Mouse (Mus musculus) heart, embryonic 11.5 days (tissue): ENCODE data around the gene Xab2. TPM values are rescaled to one million over a fixed set of nuclear protein-coding genes. Genes with fewer than 3 reads are reported as not detected.

Experiments used
- ATAC-seq: fragments of 200-750 bp; cut with Nextera tagmentation; replicated peaks from 2 replicates; pipeline ENCODE4 v1.8.0; 2017; ENCODE audit warnings: moderate library complexity; ENCODE audit not compliant: insufficient number of reproducible peaks, low FRiP score, low TSS enrichment
- H3K27ac ChIP-seq: fragments of 300-500 bp; sonication (generic); 2 replicates; pipeline ENCODE4 v1.5.1; 2014; ENCODE audit warnings: mild to moderate bottlenecking, low read depth, low read length
- H3K27me3 ChIP-seq: fragments of 300-500 bp; sonication (generic); 2 replicates; pipeline ENCODE4 v1.6.1; 2014; ENCODE audit warnings: mild to moderate bottlenecking, low read length, mixed read lengths; ENCODE audit not compliant: control insufficient read depth, insufficient read depth
- H3K36me3 ChIP-seq: fragments of 300-500 bp; sonication (generic); 2 replicates; pipeline ENCODE4 v1.6.1; 2014; ENCODE audit warnings: mild to moderate bottlenecking, low read length, moderate library complexity, mixed read lengths; ENCODE audit not compliant: control insufficient read depth, insufficient read depth
- H3K4me1 ChIP-seq: fragments of 300-500 bp; sonication (generic); 2 replicates; pipeline ENCODE4 v1.6.1; 2014; ENCODE audit warnings: low read length; ENCODE audit not compliant: control insufficient read depth, insufficient read depth
- H3K4me2 ChIP-seq: fragments of 300-500 bp; sonication (generic); 2 replicates; pipeline ENCODE4 v1.6.1; 2014; ENCODE audit warnings: mild to moderate bottlenecking, moderate library complexity
- H3K4me3 ChIP-seq: fragments of 300-500 bp; sonication (generic); 2 replicates; pipeline ENCODE4 v1.5.1; 2014; ENCODE audit warnings: low read depth, low read length
- H3K9ac ChIP-seq: fragments of 300-500 bp; sonication (generic); 2 replicates; pipeline ENCODE4 v1.6.1; 2014; ENCODE audit warnings: mild to moderate bottlenecking, low read depth, low read length, moderate library complexity
- H3K9me3 ChIP-seq: fragments of 300-500 bp; sonication (generic); replicated peaks from 2 replicates; pipeline ENCODE4 v1.6.1; 2016; ENCODE audit warnings: low read length; ENCODE audit not compliant: control insufficient read depth
- whole genome bisulfite sequencing: fragments of 180-500 bp; shearing (Covaris S2); extraction: QIAGEN DNeasy Blood & Tissue Kit; methylation state at CpG from one replicate; pipeline ENCODE4 v1.1.7; 2014; ENCODE audit not compliant: insufficient replicate concordance; 5-methylcytosine and 5-hydroxymethylcytosine counted together
- polyA plus RNA-seq: library from polyadenylated mRNA; unstranded; fragments of >200 nt; fragmentation: Nextera tagmentation; extraction: Ambion mirVana; gene quantifications from 2 replicates; pipeline ENCODE4 v1.2.1, GENCODE M21; 2014

Xab2 gene
- 32.6 and 34.7 TPM in 2 replicates for polyA plus RNA-seq

GRCm38 (mm10) chr8:3621199-3621970 lies at the start of gene Xab2, which contains the start of gene Pet100:
Xab2 (minus strand) TSS chr8:3621316.
Pet100 (plus strand) TSS chr8:3621548.
- peak; percentile 98 for ATAC-seq
- under 1% methylated on average over 37 of the region's 37 CpGs for WGBS
- H3K4me3 ChIP-seq = peak within 1 kb of the TSS; percentile 80
- H3K9ac ChIP-seq = peak within 1 kb of the TSS; percentile 74
- no peaks in the 10 kb centered on the region for H3K27me3 ChIP-seq
- H3K36me3 ChIP-seq = peaks cover 11% of the 10 kb centered on the region
- H3K4me1 ChIP-seq = peaks cover 4% of the 10 kb centered on the region
- no peaks in the 10 kb centered on the region for H3K9me3 ChIP-seq
- H3K4me2 ChIP-seq = peak within 1 kb of the TSS; percentile 81
- H3K27ac ChIP-seq = no peak within 1 kb of the TSS

GRCm38 (mm10) chr8:3670388-3670787 lies 49.3 kb upstream of the Xab2 start:
- 73% methylated on average over 2 of the region's 2 CpGs for WGBS

GRCm38 (mm10) chr8:3665507-3665906 lies 44.4 kb upstream of the Xab2 start, which contains the start of gene Mcemp1:
Mcemp1 (plus strand) TSS chr8:3665754.
- no peak within 1 kb of the TSS for H3K27ac ChIP-seq
- no peaks in the 10 kb centered on the region for H3K4me1 ChIP-seq
- WGBS = 74% methylated on average over 6 of the region's 6 CpGs
- H3K9me3 ChIP-seq = no peaks in the 10 kb centered on the region
- no peak within 1 kb of the TSS for H3K4me3 ChIP-seq
- ATAC-seq = no peak
- H3K9ac ChIP-seq = no peak within 1 kb of the TSS
- H3K36me3 ChIP-seq = no peaks in the 10 kb centered on the region
- no peaks in the 10 kb centered on the region for H3K27me3 ChIP-seq
- H3K4me2 ChIP-seq = no peak within 1 kb of the TSS

More at GRCm38 (mm10) chr8:3670388-3670787, 49.3 kb upstream of the Xab2 start:
- Histone ChIP-seq H3K4me3 (no peak overlapping the region), H3K9me3 (no peaks in the 10 kb centered on the region), H3K4me1 (no peaks in the 10 kb centered on the region; the same call in 1 of the 2 replicates), H3K27me3 (no peaks in the 10 kb centered on the region), H3K4me2 (no peak overlapping the region), H3K27ac (no peak overlapping the region), H3K9ac (no peak overlapping the region), H3K36me3 (no peaks in the 10 kb centered on the region)
- ATAC-seq = no peak

GRCm38 (mm10) chr8:3664405-3664804 lies 43.3 kb upstream of the Xab2 start:
- Histone ChIP-seq H3K4me3 (no peak overlapping the region), H3K4me2 (no peak overlapping the region), H3K27me3 (no peaks in the 10 kb centered on the region), H3K9me3 (no peaks in the 10 kb centered on the region), H3K9ac (no peak overlapping the region), H3K4me1 (no peaks in the 10 kb centered on the region), H3K36me3 (no peaks in the 10 kb centered on the region), H3K27ac (no peak overlapping the region)
- ATAC-seq = no peak
- WGBS = 56% methylated on average over 5 of the region's 5 CpGs

- WGBS = 71% methylated on average over 8 of the region's 8 CpGs
- Histone ChIP-seq H3K4me1 (no peaks in the 10 kb centered on the region), H3K9ac (no peak overlapping the region), H3K36me3 (no peaks in the 10 kb centered on the region), H3K4me3 (no peak overlapping the region), H3K9me3 (no peaks in the 10 kb centered on the region), H3K27ac (no peak overlapping the region), H3K27me3 (no peaks in the 10 kb centered on the region), H3K4me2 (no peak overlapping the region)
- no peak for ATAC-seq
Observed at GRCm38 (mm10) chr8:3660889-3661288, 39.8 kb upstream of the Xab2 start.

GRCm38 (mm10) chr8:3656725-3657381 lies 35.7 kb upstream of the Xab2 start:
- no peak overlapping the region for H3K4me3 ChIP-seq
- no peak for ATAC-seq
- H3K36me3 ChIP-seq = no peaks in the 10 kb centered on the region
- no peak overlapping the region for H3K9ac ChIP-seq
- no peaks in the 10 kb centered on the region for H3K4me1 ChIP-seq
- no peak overlapping the region for H3K4me2 ChIP-seq
- H3K27me3 ChIP-seq = no peaks in the 10 kb centered on the region
- 27% methylated on average over 7 of the region's 7 CpGs for WGBS
- no peak overlapping the region for H3K27ac ChIP-seq
- no peaks in the 10 kb centered on the region for H3K9me3 ChIP-seq

- Histone ChIP-seq H3K27ac (no peak within 1 kb of the TSS), H3K36me3 (no peaks in the 10 kb centered on the region), H3K4me2 (no peak within 1 kb of the TSS), H3K9ac (no peak within 1 kb of the TSS), H3K4me3 (no peak within 1 kb of the TSS), H3K27me3 (no peaks in the 10 kb centered on the region), H3K4me1 (no peaks in the 10 kb centered on the region), H3K9me3 (no peaks in the 10 kb centered on the region)
- no peak for ATAC-seq
- WGBS = 68% methylated on average over 3 of the region's 3 CpGs
Observed at GRCm38 (mm10) chr8:3655526-3655925, 34.4 kb upstream of the Xab2 start, which contains the start of gene Retn. Retn (plus strand) TSS chr8:3655770.

GRCm38 (mm10) chr8:3654726-3655508 lies 33.8 kb upstream of the Xab2 start:
- no peaks in the 10 kb centered on the region for H3K27me3 ChIP-seq
- no peak overlapping the region for H3K9ac ChIP-seq
- H3K36me3 ChIP-seq = no peaks in the 10 kb centered on the region
- WGBS = 66% methylated on average over 11 of the region's 11 CpGs
- no peaks in the 10 kb centered on the region for H3K9me3 ChIP-seq
- no peak overlapping the region for H3K27ac ChIP-seq
- H3K4me1 ChIP-seq = no peaks in the 10 kb centered on the region
- no peak overlapping the region for H3K4me3 ChIP-seq
- no peak for ATAC-seq
- H3K4me2 ChIP-seq = no peak overlapping the region
